Mouse (Mus musculus) embryonic facial prominence, embryonic 11.5 days (tissue): ENCODE results near the gene Trim33. TPM values are rescaled to one million over a fixed set of nuclear protein-coding genes. Genes with fewer than 3 reads are reported as not detected.

ENCODE experiments used
- ATAC-seq: fragments of 200-750 bp; cut with Nextera tagmentation; replicated peaks from 2 replicates; pipeline ENCODE4 v1.8.0; 2017; ENCODE audit warnings: low read depth; ENCODE audit not compliant: insufficient number of reproducible peaks, low FRiP score, low TSS enrichment
- DNase-seq: peaks from one replicate; pipeline ENCODE4 v3.0.0-alpha.2; 2015; ENCODE audit warnings: low spot score
- H3K27ac ChIP-seq: fragments of 300-500 bp; sonication (generic); replicated peaks from 2 replicates; pipeline ENCODE4 v1.5.1; 2014; ENCODE audit warnings: mild to moderate bottlenecking, low read depth, low read length, control low read depth
- H3K27me3 ChIP-seq: fragments of 300-500 bp; sonication (generic); 2 replicates; pipeline ENCODE4 v1.6.1; 2014; ENCODE audit warnings: mild to moderate bottlenecking, low read length, moderate library complexity, mixed read lengths; ENCODE audit not compliant: control insufficient read depth, insufficient read depth
- H3K36me3 ChIP-seq: fragments of 300-500 bp; sonication (generic); replicated peaks from 2 replicates; pipeline ENCODE4 v1.6.1; 2014; ENCODE audit warnings: low read depth, mild to moderate bottlenecking, low read length, moderate library complexity, mixed read lengths; ENCODE audit not compliant: control insufficient read depth, insufficient read depth
- H3K4me1 ChIP-seq: fragments of 300-500 bp; sonication (generic); 2 replicates; pipeline ENCODE4 v1.6.1; 2014; ENCODE audit warnings: low read length, mixed read lengths; ENCODE audit not compliant: control insufficient read depth, insufficient read depth
- H3K4me2 ChIP-seq: fragments of 300-500 bp; sonication (generic); 2 replicates; pipeline ENCODE4 v1.6.1; 2014; ENCODE audit warnings: low read depth, mild to moderate bottlenecking, control low read depth, low read length, moderate library complexity
- H3K4me3 ChIP-seq: fragments of 300-500 bp; sonication (generic); 2 replicates; pipeline ENCODE4 v1.5.1; 2014; ENCODE audit warnings: low read depth, low read length, control low read depth
- H3K9ac ChIP-seq: fragments of 300-500 bp; sonication (generic); replicated peaks from 2 replicates; pipeline ENCODE4 v1.6.1; 2014; ENCODE audit warnings: mild to moderate bottlenecking, control low read depth, low read length
- H3K9me3 ChIP-seq: fragments of 300-500 bp; sonication (generic); replicated peaks from 2 replicates; pipeline ENCODE4 v1.6.1; 2016; ENCODE audit warnings: mild to moderate bottlenecking, low read length, inconsistent platforms, mixed read lengths; ENCODE audit not compliant: control insufficient read depth
- WGBS: fragments of 180-500 bp; shearing (Covaris S2); extraction: QIAGEN DNeasy Blood & Tissue Kit; methylation state at CpG from one replicate; pipeline ENCODE4 v1.1.7; 2014; 5-methylcytosine and 5-hydroxymethylcytosine counted together
- polyA plus RNA-seq: library from polyadenylated mRNA; unstranded; fragments of >200 nt; fragmentation: Nextera tagmentation; extraction: Ambion mirVana; gene quantifications from 2 replicates; pipeline ENCODE4 v1.2.1, GENCODE M21; 2014

Gene Trim33
- polyA plus RNA-seq, 1 experiment from 2014 or later = 25.2 TPM

DNA sequence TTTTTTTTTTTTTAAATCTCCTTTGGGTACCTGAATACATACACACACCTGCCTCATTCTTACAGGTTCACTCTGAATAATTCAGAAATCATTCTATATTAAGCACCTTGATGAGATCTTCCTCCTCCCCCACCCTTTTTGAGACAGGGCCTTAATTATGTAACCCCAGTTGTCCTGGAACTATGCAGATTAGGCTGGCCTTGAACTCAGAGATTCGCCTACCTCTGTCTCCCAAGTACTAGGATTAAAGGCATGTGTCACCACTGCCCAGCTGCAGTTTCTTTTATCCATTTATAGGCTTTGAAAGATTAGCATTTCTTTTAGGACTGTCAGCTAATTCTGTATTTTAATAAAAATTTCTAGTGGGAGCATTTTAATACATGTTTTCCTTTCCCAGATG is 30.7 kb downstream of the Trim33 start:
- no peak overlapping the region for H3K9ac ChIP-seq
- WGBS = 78% methylated on average over 1 of the region's 1 CpGs
- H3K36me3 ChIP-seq = no peaks in the 10 kb centered on the region
- no peaks in the 10 kb centered on the region for H3K27me3 ChIP-seq
- H3K27ac ChIP-seq = no peak overlapping the region
- ATAC-seq (no peak), DNase-seq (no peak)
- no peaks in the 10 kb centered on the region for H3K4me1 ChIP-seq
- H3K9me3 ChIP-seq = no peaks in the 10 kb centered on the region
- no peak overlapping the region for H3K4me2 ChIP-seq
- H3K4me3 ChIP-seq = no peak overlapping the region

DNA sequence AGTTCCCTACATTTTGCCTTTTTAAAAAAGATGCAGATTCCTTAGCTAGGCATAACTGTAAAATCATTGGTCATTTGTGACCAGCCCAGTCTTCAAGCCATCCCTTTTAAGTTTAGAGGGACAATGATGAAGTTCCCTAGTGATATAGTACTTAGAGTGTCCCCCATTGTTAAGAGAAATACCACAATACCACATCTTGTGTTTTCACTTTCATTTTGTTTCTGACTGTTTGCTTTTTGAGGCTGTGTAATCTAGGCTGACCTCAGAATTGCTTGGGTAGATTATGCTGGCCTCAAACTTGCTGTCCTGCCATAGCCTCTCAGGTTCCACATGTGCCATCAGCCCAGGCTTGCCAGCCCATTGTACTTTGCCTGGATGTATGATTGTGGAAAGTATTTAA is 35.2 kb downstream of the Trim33 start:
- ATAC-seq (no peak), DNase-seq (no peak)
- Histone ChIP-seq H3K4me2 (no peak overlapping the region), H3K27me3 (no peaks in the 10 kb centered on the region), H3K9ac (no peak overlapping the region), H3K9me3 (no peaks in the 10 kb centered on the region), H3K4me3 (no peak overlapping the region), H3K4me1 (no peaks in the 10 kb centered on the region), H3K36me3 (no peaks in the 10 kb centered on the region), H3K27ac (no peak overlapping the region)

DNA sequence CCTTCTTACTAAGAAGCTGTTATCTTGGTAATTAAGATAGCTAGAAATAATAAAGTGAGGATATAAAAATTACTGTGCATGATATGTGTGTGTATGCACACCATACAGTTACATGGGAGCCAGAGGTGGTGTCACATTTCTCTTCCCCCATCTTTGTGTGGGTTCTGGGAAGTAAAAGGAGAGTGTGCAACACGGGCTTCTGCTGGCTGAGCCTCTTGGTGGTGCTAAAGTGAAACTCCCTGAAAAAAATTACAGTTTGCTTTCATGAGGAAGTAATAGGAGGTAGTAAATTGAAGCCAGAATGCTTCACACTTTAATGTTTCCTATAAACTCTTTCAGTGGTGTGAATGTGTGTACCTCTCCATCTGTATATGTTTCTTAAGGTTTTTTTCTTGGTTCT is 56.3 kb downstream of the Trim33 start:
- Histone ChIP-seq H3K4me1 (no peaks in the 10 kb centered on the region), H3K4me3 (no peak overlapping the region), H3K27me3 (no peaks in the 10 kb centered on the region), H3K4me2 (no peak overlapping the region), H3K27ac (no peak overlapping the region), H3K9ac (no peak overlapping the region), H3K9me3 (no peaks in the 10 kb centered on the region), H3K36me3 (no peaks in the 10 kb centered on the region; the same call in 1 of the 2 replicates)
- 56% methylated on average over 1 of the region's 1 CpGs for WGBS
- DNase-seq (no peak), ATAC-seq (no peak)

DNA sequence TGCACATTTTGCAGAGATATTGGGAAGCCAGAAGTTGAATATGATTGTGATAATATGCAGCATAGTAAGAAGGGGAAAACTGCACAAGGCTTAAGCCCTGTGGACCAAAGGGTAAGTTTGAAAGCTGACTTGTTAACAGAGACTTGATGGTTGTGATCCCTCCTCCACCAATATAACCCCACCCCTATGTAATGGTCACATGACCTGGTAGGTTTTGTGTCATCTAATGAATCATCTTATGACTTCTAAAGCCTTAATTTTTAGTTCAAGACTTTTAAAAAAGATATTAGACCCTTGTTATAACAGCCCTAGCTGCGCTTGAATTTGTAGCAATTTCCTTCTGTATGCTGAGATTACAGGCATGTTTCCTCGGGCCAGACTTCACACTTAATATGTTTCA is 67.6 kb downstream of the Trim33 start:
- no peak overlapping the region for H3K4me3 ChIP-seq
- DNase-seq (no peak), ATAC-seq (no peak)
- H3K4me2 ChIP-seq = no peak overlapping the region
- H3K9ac ChIP-seq = no peak overlapping the region
- WGBS = 94% methylated on average over 2 of the region's 2 CpGs
- no peaks in the 10 kb centered on the region for H3K4me1 ChIP-seq
- H3K27ac ChIP-seq = no peak overlapping the region
- H3K9me3 ChIP-seq = no peaks in the 10 kb centered on the region
- no peaks in the 10 kb centered on the region for H3K27me3 ChIP-seq
- peaks cover 2% of the 10 kb centered on the region; the same call in 1 of the 2 replicates for H3K36me3 ChIP-seq

DNA sequence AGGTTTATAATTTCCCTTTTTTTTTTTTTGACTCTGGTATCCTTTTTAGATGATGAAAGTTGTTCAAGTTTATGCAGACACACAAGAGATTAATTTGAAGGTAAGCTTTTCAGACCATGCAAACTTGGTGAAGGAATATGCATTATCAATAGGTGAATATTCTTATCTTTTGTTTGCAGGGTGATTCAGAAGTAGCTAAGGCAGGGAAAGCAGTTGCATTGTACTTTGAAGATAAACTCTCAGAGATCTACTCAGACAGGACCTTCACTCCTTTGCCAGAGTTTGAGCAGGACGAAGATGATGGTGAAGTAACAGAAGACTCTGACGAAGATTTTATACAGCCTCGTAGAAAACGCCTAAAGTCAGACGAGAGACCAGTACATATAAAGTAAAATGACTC is 74.4 kb downstream of the Trim33 start:
- Histone ChIP-seq H3K27me3 (no peaks in the 10 kb centered on the region), H3K4me2 (no peak overlapping the region), H3K27ac (no peak overlapping the region), H3K9ac (no peak overlapping the region), H3K36me3 (no peaks in the 10 kb centered on the region; the same call in 1 of the 2 replicates), H3K9me3 (no peaks in the 10 kb centered on the region), H3K4me1 (no peaks in the 10 kb centered on the region), H3K4me3 (no peak overlapping the region)
- WGBS = 89% methylated on average over 5 of the region's 5 CpGs
- DNase-seq (no peak), ATAC-seq (no peak)

DNA sequence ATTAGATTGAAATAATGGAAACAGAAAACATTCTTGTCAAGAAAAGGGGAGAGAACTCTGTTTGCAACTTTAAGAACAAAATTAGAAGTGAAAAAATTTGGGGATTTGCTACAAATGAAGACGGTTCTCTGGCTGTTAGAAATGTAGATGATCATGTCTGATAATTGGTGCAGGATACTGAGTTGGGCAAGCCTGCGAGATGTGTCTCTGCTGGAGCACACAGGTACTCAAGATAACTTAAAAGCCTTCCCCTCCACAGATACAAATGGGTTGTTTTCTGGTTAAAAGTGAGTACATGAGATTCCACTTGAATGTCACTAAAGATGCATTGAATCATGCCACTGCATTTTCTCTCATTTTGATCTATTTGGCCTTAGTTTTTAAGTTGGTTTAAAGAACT is 74.9 kb downstream of the Trim33 start:
- Histone ChIP-seq H3K9ac (no peak overlapping the region), H3K4me3 (no peak overlapping the region), H3K27me3 (no peaks in the 10 kb centered on the region), H3K4me1 (no peaks in the 10 kb centered on the region), H3K27ac (no peak overlapping the region), H3K9me3 (no peaks in the 10 kb centered on the region), H3K36me3 (no peaks in the 10 kb centered on the region; the same call in 1 of the 2 replicates), H3K4me2 (no peak overlapping the region)
- ATAC-seq (no peak), DNase-seq (no peak)
- WGBS = 93% methylated on average over 2 of the region's 2 CpGs

DNA sequence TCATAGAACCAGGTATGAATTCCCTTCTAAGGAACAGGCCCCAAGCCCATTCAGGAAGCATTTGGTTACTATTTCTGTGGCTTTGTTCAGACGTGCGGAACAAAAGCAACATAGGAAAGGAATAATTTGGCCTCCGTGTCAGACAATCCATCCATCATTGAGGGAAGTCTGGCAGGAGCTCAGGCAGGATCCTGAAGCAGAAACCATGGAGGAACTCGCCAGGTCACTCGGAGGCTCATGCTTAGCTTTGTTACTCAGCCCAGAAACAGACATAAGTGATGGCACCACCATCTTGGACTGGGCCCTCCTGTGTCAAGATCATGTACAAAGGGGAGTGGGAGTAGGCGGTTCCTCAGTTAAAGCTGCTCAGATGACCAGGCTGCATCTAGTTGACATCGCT is 82.1 kb downstream of the Trim33 start:
- Histone ChIP-seq H3K4me1 (no peaks in the 10 kb centered on the region), H3K27me3 (no peaks in the 10 kb centered on the region), H3K36me3 (no peaks in the 10 kb centered on the region), H3K27ac (no peak overlapping the region), H3K9me3 (no peaks in the 10 kb centered on the region), H3K4me2 (no peak overlapping the region), H3K4me3 (no peak overlapping the region), H3K9ac (no peak overlapping the region)
- 83% methylated on average over 7 of the region's 7 CpGs for WGBS
- DNase-seq (no peak), ATAC-seq (no peak)

DNA sequence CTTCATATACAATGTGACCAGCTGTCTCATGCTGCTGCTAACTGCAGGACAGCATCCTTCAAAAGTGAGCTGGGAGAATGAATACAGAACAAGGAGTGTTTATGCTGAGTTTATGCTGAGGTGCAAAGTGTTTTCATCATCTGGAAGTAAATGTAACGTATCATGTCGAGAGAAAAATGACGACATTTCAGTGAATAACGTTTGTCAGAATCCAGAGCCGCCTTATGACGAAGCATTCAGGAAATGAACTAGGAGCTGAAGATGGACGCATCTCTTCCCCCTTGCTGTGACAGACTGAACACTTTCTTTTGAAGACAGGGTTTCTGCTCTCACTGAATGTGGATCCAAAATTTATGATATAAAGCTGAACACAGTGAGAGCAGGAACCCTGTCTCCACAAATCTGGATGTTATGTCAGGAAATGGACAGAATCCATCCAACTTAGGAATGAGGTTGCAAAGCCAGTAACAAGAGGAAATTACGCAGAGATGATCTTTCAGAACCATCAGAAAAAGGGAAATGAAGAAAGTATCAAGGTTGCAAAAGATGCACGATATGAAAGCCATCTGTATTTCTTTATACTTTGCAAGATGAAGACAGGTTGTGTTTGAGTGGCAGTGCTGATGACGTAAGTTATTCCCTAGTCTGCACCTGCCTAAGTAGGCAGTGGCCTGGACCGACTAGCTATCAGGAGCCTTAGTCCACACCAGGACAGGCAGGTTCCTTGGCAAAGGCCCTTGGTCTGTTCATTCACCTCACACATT is 85.3 kb downstream of the Trim33 start:
- Histone ChIP-seq H3K4me3 (no peak overlapping the region), H3K9me3 (no peaks in the 10 kb centered on the region), H3K27me3 (no peaks in the 10 kb centered on the region), H3K9ac (no peak overlapping the region), H3K4me1 (no peaks in the 10 kb centered on the region), H3K4me2 (no peak overlapping the region), H3K27ac (no peak overlapping the region), H3K36me3 (no peaks in the 10 kb centered on the region)
- no peak for ATAC-seq
- DNase-seq = no peak
- WGBS = 93% methylated on average over 11 of the region's 11 CpGs
